8 mouse cellular contexts compared by ENCODE assay signal in the genomic region with DNA sequence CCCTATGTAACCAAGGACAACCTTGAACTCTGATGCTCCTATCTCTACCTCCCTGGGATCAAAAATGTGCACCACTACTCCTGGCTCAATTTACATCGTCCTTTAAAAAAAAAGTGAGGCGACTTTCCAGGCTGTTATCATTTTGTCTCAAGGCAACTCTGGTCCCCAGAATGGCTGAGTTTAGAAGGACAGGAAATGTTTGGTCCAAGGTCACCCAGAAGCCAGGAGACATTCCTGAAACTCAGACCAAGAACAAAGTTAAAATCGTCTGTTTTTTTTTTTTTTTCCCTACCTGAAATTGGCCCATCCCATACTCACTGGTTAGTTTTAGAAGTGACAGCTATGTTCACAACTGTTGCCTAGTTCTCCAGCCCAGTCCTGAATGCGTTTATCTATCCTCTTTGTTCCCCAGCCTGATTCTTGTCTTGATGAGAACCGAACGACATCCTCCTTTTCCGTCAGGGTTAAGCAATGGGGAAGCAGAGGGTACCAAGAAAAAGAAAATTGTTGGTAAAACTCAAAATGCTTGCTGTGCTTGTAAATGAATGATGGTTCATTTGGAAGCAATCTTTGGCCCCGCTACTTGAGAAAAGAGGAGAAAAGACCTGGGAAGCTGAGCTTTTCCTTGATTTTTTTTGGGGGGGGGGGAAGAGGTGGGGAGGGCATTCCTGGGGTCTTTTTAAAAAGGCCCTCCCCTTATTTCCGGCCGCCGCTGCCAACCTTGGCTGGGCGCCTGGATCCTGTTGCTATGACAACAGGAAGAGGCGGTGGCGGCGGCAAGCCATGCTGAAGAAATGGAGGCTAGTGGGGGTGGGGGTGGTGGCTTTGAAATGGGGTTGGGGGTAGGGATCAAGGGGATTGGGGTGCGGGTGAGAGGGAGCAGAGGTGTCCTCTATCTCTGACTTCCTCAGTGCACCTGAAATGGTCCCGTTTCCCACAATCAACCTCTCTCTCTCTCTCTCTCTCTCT. TPM values are rescaled to one million over a fixed set of nuclear protein-coding genes. Genes with fewer than 3 reads are reported as not detected.
DNase-seq lines count a peak whose midpoint lies in the region; ATAC-seq and TF ChIP-seq lines count a peak whose summit lies in the region.

No protein-coding gene starts in this region.

- no peak; the same call in 1 of the 2 replicates for ATAC-seq in heart, embryonic 11.5 days (replicated peaks; ENCODE audit: insufficient number of reproducible peaks, low FRiP score, low TSS enrichment)
- no peak for ATAC-seq in limb, embryonic 15.5 days (ENCODE audit: insufficient number of reproducible peaks, low FRiP score, low TSS enrichment, low read depth)

- DNase-seq in heart, adult 18-20 months: peak; percentile 29 to 49
- DNase-seq in heart, adult 8-10 months (ENCODE audit: low spot score): no peak
- peak; percentile 66 to 86 for DNase-seq in cerebellum, postnatal 4 days (ENCODE audit: low spot score in 2 of 2)
- peak; percentile 45 for DNase-seq in kidney, adult 9 months
- no peak for DNase-seq in gastrocnemius, adult 18-20 months (ENCODE audit: low spot score)

- H3K9ac ChIP-seq in heart, embryonic 11.5 days (ENCODE audit: low read depth, low read length): no peak overlapping the region
- H3K9ac ChIP-seq in limb, embryonic 15.5 days: no peak overlapping the region

- TF ChIP-seq CTCF in olfactory bulb, adult 2 months (IDR thresholded peaks at IDR 0.05; ENCODE audit: insufficient read depth, low read depth, low read length): no peak

- H3K4me1 ChIP-seq in heart, embryonic 11.5 days (ENCODE audit: control insufficient read depth, insufficient read depth, low read length): 0 out of 2 replicates have a peak, but pooled peaks cover 2% of the 10 kb centered on the region
- H3K4me1 ChIP-seq in limb, embryonic 15.5 days: peaks cover 18% of the 10 kb centered on the region
- H3K4me1 ChIP-seq in olfactory bulb, adult 2 months (ENCODE audit: control insufficient read depth, insufficient read depth, low read length): peaks cover 20% of the 10 kb centered on the region

- TF ChIP-seq POLR2A in olfactory bulb, adult 2 months (IDR thresholded peaks at IDR 0.05; ENCODE audit: insufficient read depth, low read depth, low read length): no peak

- H3K4me3 ChIP-seq in heart, embryonic 11.5 days (ENCODE audit: low read depth, low read length): peak overlapping the region; percentile 27
- peak overlapping the region; percentile 35 for H3K4me3 ChIP-seq in limb, embryonic 15.5 days
- H3K4me3 ChIP-seq in olfactory bulb, adult 2 months (ENCODE audit: insufficient read depth, low read depth, low read length): peak overlapping the region; percentile 77

- whole genome bisulfite sequencing in heart, embryonic 11.5 days (ENCODE audit: insufficient replicate concordance): under 1% methylated on average over 17 of the region's 17 CpGs
- 2% methylated on average over 16 of the region's 17 CpGs for WGBS in limb, embryonic 15.5 days
- 1% methylated on average over 17 of the region's 17 CpGs for WGBS in olfactory bulb, adult 2 months

- no peaks in the 10 kb centered on the region for H3K27me3 ChIP-seq in heart, embryonic 11.5 days (ENCODE audit: control insufficient read depth, insufficient read depth, low read length)
- H3K27me3 ChIP-seq in limb, embryonic 15.5 days: no peaks in the 10 kb centered on the region

- peak overlapping the region; percentile 55 for H3K4me2 ChIP-seq in heart, embryonic 11.5 days
- peak overlapping the region; percentile 63 for H3K4me2 ChIP-seq in limb, embryonic 15.5 days

- 0 out of 2 replicates have a peak overlapping the region, but pooled peaks have one; percentile 29 for H3K27ac ChIP-seq in heart, embryonic 11.5 days (ENCODE audit: low read depth, low read length)
- H3K27ac ChIP-seq in limb, embryonic 15.5 days: no peak overlapping the region
- H3K27ac ChIP-seq in olfactory bulb, adult 2 months (ENCODE audit: insufficient read depth, low read depth, low read length): peak overlapping the region; percentile 61

- H3K9me3 ChIP-seq in heart, embryonic 11.5 days (replicated peaks; ENCODE audit: control insufficient read depth, low read length): no peaks in the 10 kb centered on the region
- no peaks in the 10 kb centered on the region for H3K9me3 ChIP-seq in limb, embryonic 15.5 days

- H3K36me3 ChIP-seq in heart, embryonic 11.5 days (ENCODE audit: control insufficient read depth, insufficient read depth, low read length): no peaks in the 10 kb centered on the region
- peaks cover 3% of the 10 kb centered on the region; the same call in 1 of the 2 replicates for H3K36me3 ChIP-seq in limb, embryonic 15.5 days

RNA-seq across cellular contexts. Expression of a gene that starts 0.8 kb away (rescaled TPM):
- not detected for total RNA-seq in heart, adult 18-20 months (2021)
- total RNA-seq in heart, adult 8-10 months (2022): not detected
- 1.7 and 1.8 TPM in 2 replicates for polyA plus RNA-seq in heart, embryonic 11.5 days (2014; fragmentation: Nextera tagmentation; extraction: Ambion mirVana)
- polyA plus RNA-seq in limb, embryonic 15.5 days (2015; fragmentation: Nextera tagmentation; extraction: Ambion mirVana): 2.4 and 2.6 TPM in 2 replicates
- polyA plus RNA-seq in olfactory bulb, adult 2 months (2012; ENCODE audit: insufficient read depth, insufficient read length, low replicate concordance, missing spikeins): not detected in 2 replicates
- total RNA-seq in gastrocnemius, adult 18-20 months (2021): not detected

RNA-seq across cellular contexts. Expression of a gene that starts 34.3 kb away (rescaled TPM):
- total RNA-seq in heart, adult 18-20 months (2021): 1 to 10 TPM; 1.5 to 2.0 TPM
- 1 to 10 TPM; 2.0 to 4.4 (median 2.5) TPM for total RNA-seq in heart, adult 8-10 months (2022)
- 18.3 and 19.0 TPM in 2 replicates for polyA plus RNA-seq in heart, embryonic 11.5 days (2014; fragmentation: Nextera tagmentation; extraction: Ambion mirVana)
- polyA plus RNA-seq in limb, embryonic 15.5 days (2015; fragmentation: Nextera tagmentation; extraction: Ambion mirVana): 6.7 and 15.4 TPM in 2 replicates
- polyA plus RNA-seq in olfactory bulb, adult 2 months (2012; ENCODE audit: insufficient read depth, insufficient read length, low replicate concordance, missing spikeins): not detected in 2 replicates
- 100 to 1,000 TPM; 125 to 129 TPM for total RNA-seq in gastrocnemius, adult 18-20 months (2021)

RNA-seq across cellular contexts. Expression of a gene that starts 57.0 kb away (rescaled TPM):
- total RNA-seq in heart, adult 18-20 months (2021): 1 to 10 TPM; 3.7 to 4.6 TPM
- total RNA-seq in heart, adult 8-10 months (2022): 1 to 10 TPM; 3.0 to 3.6 (median 3.3) TPM
- 0.24 and 0.27 TPM in 2 replicates for polyA plus RNA-seq in heart, embryonic 11.5 days (2014; fragmentation: Nextera tagmentation; extraction: Ambion mirVana)
- polyA plus RNA-seq in limb, embryonic 15.5 days (2015; fragmentation: Nextera tagmentation; extraction: Ambion mirVana): 1.7 and 2.6 TPM in 2 replicates
- not detected in 2 replicates for polyA plus RNA-seq in olfactory bulb, adult 2 months (2012; ENCODE audit: insufficient read depth, insufficient read length, low replicate concordance, missing spikeins)
- total RNA-seq in gastrocnemius, adult 18-20 months (2021): 10 to 100 TPM; 11.0 to 11.6 TPM

Comparison
In these comparisons a context has a peak if more than half of its experiments do, and no peak if none do; other contexts are left out.
1. DNase-seq: peak in heart, adult 18-20 months (2 of 2), cerebellum, postnatal 4 days (2 of 2) and kidney, adult 9 months (single experiment); none in heart, adult 8-10 months (single experiment) and gastrocnemius, adult 18-20 months (single experiment).
2. H3K4me3 ChIP-seq: peak in every context shown above with its lines; median percentile 77 in olfactory bulb, adult 2 months; 35 in limb, embryonic 15.5 days; 27 in heart, embryonic 11.5 days.
3. RNA of a gene that starts 34.3 kb away (total RNA-seq): 125 to 129 TPM in gastrocnemius, adult 18-20 months; 2.0 to 4.4 TPM in heart, adult 8-10 months and 1.5 to 2.0 TPM in heart, adult 18-20 months; every median in the first group is over 10 times any median in the second.